Mouse (Mus musculus) gastrocnemius, adult 2 months (tissue): ENCODE data around the gene Agpat1. TPM values are rescaled to one million over a fixed set of nuclear protein-coding genes. Genes with fewer than 3 reads are reported as not detected.
A peak's percentile ranks its signal among the peaks of the same experiment; 100 is the strongest.

Experiments
- DNase-seq: peaks from one replicate; pipeline ENCODE4 v3.0.0; 2022
- H3K27ac ChIP-seq: fragments of 200-600 bp; 2 replicates; pipeline ENCODE4 v1.8.1; 2022; ENCODE audit warnings: mild to moderate bottlenecking
- H3K4me3 ChIP-seq: fragments of 200-600 bp; 2 replicates; pipeline ENCODE4 v1.8.1; 2022; ENCODE audit warnings: mild to moderate bottlenecking, moderate library complexity
- CTCF ChIP-seq: fragments of 200-600 bp; IDR thresholded peaks from 2 replicates; pipeline ENCODE4 v1.8.1; 2022; ENCODE audit warnings: antibody characterized with exemption, mild to moderate bottlenecking, moderate library complexity
- intact Hi-C: fragments of 180-260 bp; cut with DNase I; formaldehyde crosslinking; loops from one replicate; pipeline ENCODE4 v1.15.1; 2025
- total RNA-seq, 2 experiments: library from RNA; stranded (reverse); gene quantifications; 2 replicates each; pipeline ENCODE4 v1.2.3; 2021

Agpat1 gene
- total RNA-seq, 2 experiments from 2014 or later = 75.6 to 75.7 TPM

DNA sequence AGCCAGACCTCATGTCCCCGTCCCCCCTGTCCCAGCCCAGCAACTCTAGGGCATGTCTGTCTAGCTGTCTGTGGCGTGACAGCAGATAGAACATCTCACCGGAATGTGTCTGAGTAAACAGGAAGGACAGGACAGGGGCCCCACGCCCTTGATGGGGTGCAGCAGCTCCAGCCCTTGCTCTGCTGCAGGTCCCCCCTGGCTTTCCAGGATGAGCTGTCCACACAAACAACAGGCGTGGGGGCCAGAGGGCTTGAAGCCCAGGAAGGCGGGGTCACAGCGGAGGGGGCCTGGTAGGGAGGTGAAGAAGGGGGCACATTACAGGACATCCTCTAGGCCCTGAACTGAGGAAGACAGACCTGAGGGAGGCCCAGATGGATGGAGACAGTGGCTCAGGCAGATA, 51.1 kb downstream of the Agpat1 start:
- no peak for TF ChIP-seq CTCF
- Histone ChIP-seq H3K27ac (peak overlapping the region; percentile 86), H3K4me3 (peak overlapping the region; percentile 26)
- intact Hi-C loops = no loop called here
- DNase-seq = peak; percentile 88

DNA sequence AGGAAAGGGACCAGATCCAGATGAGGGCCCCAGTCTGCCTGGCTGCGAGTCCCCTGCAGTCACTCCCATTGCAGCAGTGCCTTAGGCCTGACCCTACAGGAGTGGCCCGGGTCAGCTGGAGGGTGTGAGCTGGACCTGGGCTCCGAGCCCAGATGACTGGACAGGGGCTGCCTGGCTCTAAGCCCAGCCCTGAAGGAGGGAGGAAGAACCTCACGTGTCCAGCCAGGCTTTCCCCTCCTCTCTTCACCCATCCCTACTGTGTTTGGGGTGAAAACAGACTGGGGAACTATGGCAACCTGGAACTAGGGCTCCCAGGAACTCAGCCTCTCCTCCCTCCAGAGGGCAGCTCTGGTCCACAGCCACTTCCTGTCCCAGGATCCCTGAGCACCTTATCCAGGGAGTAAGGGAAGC, 51.5 kb downstream of the Agpat1 start:
- peak; percentile 94 for DNase-seq
- intact Hi-C loops = no loop called here
- H3K4me3 ChIP-seq = peak overlapping the region; percentile 32
- peak; percentile 26; the same call in 1 of the 2 replicates for TF ChIP-seq CTCF
- H3K27ac ChIP-seq = peak overlapping the region; percentile 86

DNA sequence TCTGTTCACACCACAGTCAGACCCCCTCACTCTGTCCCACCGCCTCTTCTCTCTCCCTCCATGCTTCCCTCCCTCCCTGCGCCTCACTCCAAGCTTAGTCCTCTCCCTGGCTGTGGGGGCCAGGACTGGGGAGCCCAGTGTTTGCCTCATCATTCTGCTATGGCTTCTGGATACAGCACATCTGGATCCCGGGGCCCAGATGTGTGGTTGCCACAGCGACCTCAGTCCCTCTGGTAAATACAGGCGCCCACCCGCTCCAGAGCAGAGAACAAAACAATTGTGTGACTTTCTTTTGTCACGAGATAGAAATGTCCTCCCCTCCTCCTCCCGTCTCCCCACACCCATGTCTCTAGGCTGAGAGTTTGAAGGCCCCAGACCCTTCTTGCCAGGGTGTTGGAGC, 52.6 kb downstream of the Agpat1 start:
- H3K27ac ChIP-seq = peak overlapping the region; percentile 86
- intact Hi-C loops = no loop called here
- no peak for TF ChIP-seq CTCF
- DNase-seq = peak; percentile 63
- H3K4me3 ChIP-seq = no peak overlapping the region; the same call in 1 of the 2 replicates

DNA sequence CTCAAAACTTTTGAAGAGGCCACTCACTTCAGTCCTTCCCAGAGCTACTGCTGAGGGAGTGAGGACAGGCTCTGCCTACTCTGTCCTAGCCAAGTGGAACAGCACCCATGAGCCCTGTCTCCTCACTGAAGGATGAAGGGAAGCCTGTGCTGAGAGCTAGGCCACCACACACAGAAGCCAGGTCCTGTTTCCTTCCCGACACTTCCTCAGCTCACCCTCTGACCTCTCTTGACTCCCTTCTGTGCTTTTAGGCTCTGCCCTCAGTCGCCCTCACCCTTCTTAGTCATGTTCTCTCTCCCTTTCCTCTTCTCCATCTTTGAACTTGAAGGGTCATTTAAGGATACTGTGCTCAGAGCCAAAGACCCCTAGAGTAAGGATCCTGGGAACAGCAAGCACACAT, 53.2 kb downstream of the Agpat1 start:
- Histone ChIP-seq H3K27ac (peak overlapping the region; percentile 86), H3K4me3 (no peak overlapping the region)
- peak; percentile 37 for DNase-seq
- no peak for TF ChIP-seq CTCF
- intact Hi-C loops = no loop called here

DNA sequence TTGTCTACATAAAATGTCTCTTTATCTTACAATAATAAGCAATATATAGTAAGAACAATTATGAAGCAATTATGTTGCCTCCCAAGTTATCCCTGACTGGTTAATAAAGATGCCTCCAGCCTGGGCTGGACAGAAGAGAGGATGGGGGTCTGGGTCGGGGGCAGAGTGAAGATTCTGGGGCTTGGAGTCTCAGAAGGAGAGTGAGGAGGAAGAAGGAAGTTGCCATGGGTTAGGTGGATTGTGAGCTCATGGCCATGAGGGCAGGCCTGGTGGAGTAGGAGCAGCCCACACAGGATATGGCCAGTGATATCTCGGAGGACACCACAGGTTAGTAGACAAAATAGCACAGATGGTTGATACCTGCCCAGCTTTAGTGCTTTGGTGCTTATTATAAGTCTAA, 54.1 kb downstream of the Agpat1 start:
- DNase-seq = no peak
- intact Hi-C loops = no loop called here
- no peak overlapping the region for H3K4me3 ChIP-seq
- H3K27ac ChIP-seq = peak overlapping the region; percentile 90; the same call in 1 of the 2 replicates
- TF ChIP-seq CTCF = no peak

DNA sequence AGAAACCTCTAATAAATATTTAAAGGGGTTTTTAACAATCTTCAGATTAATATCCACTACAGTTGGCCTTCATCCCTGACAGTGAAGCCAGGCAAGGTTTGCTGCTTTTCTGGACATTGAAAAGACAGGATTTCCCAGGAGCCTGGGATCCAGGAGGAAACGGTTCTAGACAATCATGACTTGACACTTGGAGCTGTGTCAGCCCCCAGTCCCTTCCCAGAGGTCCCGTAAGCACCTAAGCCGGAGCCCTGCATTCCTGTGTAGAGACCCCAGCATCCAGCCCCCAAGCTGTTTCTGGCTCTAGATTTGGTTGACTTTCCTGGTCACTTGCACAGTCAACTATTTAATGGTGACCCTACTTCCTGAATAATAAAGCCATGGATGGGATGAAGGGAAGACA, 54.5 kb downstream of the Agpat1 start:
- Histone ChIP-seq H3K27ac (peak overlapping the region; percentile 90; the same call in 1 of the 2 replicates), H3K4me3 (no peak overlapping the region)
- TF ChIP-seq CTCF = no peak
- intact Hi-C loops = no loop called here
- DNase-seq = no peak

DNA sequence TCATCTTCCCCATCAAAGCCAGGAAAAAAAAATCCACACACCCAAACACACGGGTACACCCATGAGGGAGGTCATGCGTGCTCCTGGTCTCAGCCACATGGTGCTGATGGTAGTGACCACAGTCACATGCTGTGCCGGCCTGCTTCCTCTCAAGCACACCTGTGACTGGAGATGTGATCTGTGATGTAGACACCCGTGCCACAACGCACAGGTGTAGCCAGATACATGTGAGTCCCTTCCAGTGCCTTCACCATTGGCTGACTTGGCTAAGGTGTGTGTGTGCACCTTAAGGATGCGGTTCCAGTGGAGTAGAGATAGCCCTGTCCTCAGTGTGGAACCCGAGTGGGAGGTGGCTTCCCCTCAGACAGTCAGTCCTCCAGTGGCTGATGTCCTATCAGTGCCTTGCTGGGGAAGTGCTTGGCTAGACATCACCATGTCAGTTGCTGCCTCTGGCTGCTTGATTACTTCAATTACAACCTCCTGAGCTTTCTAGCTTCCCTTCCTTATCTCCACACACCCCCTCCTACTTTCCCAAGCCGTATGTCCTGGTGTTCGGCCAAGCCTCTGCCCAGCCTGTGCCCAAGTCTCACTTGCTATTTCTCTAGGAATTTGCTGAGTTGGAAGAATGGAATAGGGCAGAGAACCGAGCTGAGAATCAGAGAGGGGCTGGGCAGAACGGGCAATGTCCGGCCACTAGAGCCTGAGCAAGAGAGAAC, 55.3 kb downstream of the Agpat1 start:
- peak overlapping the region; percentile 69 for H3K4me3 ChIP-seq
- intact Hi-C loops = no loop called here
- DNase-seq = peak; percentile 29
- H3K27ac ChIP-seq = peak overlapping the region; percentile 90
- TF ChIP-seq CTCF = no peak

DNA sequence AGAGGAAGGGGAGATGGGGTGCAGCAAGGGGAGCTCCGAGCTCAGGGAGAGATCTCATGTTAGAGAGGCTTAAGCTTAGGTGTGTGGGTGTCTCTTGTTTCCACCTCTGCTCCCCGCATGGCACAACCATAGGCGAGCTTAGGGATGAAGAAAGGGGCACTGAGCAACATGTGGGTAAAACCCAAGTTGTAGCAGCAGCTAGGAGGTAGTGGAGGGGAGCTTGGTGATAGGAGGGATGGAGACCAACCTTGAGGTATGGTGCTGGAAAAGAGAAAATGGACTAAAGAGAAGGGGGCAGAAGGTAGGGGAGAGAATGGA, 55.8 kb downstream of the Agpat1 start:
- H3K27ac ChIP-seq = peak overlapping the region; percentile 90
- intact Hi-C loops = no loop called here

DNA sequence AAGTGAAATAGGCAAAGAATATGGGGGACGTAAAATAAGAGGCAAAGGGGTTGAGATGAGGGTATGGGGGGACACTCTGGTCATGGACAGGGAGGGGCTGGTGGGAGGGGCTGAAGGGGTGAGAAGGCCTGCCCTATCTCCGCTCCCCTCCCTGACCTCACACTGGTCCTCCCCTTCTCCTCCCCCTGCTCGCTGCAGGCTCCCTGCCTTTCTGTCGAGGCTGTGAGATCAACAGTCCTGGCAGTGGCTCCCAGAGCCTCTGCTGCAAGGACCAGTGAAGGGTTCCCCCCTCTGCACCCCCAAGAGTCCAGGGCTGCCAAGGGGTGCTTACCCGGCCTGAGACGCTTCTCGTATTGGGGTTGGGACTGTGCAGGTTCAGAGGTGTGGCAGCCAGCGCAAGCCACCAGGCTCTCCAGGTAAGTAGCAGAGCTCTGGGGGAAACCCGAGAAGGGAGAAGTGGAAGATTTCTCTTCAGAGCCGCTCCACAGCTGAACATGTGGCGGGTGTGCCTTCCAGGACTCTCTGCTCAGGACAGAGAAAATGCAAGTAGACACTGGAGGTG, 56.3 kb downstream of the Agpat1 start:
- peak overlapping the region; percentile 90 for H3K27ac ChIP-seq
- H3K4me3 ChIP-seq = peak overlapping the region; percentile 69
- DNase-seq = peak; percentile 79
- no peak for TF ChIP-seq CTCF
- intact Hi-C loops = no loop called here

More for the DNA sequence above, 55.8 kb downstream of the Agpat1 start:
- no peak for TF ChIP-seq CTCF
- DNase-seq = no peak
- peak overlapping the region; percentile 69 for H3K4me3 ChIP-seq

DNA sequence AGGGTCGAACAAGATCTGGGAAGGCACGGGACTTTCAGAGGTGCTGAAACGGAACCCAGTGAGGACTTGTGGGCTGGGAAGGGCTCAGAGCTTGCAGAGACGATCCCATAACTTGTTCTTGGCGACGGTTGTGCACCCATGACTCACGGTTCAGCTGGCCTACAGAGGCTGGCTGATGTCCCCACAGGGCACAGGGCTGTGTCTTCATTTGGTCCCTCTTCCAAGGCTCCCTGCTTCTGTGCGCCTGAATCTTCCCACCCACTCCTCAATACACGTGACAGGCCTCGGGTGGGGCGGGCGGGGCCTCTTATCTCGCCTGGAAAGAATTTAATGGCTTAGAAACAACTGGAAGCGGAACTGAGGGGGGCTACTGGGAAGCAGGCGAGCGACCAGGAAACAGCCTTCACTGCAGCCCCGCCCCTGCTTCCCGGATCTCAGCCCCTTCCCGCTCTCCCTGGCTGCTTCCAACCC, 57.1 kb downstream of the Agpat1 start:
- intact Hi-C loops = no loop called here
- no peak for TF ChIP-seq CTCF
- H3K27ac ChIP-seq = peak overlapping the region; percentile 90
- peak; percentile 82 for DNase-seq
- H3K4me3 ChIP-seq = peak overlapping the region; percentile 69

DNA sequence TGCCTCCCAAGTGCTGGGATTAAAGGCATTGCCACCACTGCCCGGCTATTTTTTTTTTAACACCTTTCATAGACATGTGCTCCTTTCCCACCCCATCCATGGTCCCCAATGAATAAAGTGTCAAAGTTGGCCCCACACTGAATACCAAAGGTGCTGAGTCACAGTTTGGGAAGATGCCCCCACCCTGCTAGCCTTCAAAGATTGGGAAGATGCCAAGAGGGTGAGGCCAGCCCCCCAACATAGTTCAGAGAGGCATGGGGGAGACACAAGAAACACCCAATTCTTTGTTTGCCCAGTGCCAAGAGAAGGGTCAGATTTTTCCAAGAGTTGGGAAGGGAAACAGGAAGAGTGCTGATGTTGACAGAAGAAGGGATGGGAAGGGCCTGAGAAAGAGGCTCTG, 58.4 kb downstream of the Agpat1 start:
- H3K27ac ChIP-seq = peak overlapping the region; percentile 90
- intact Hi-C loops = no loop called here

DNA sequence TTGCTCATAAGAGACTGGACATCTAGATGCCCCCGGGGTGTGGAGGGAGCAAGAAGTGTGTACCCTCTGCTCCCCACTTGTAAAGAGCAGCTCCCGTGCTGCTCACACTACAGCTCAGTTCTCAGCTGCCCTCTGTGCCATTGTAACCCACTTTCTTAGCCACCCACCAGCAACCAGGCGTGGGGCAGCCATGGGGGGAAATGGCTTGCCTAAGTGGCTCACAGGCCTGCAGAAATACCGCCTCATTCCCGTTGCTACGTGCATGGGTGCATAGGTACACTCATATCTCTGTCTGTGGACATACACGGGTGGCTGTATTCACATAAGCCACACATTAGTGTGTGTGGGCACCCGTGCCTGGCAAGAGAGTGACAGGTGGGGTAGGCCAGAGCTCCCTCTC, 58.9 kb downstream of the Agpat1 start:
- intact Hi-C loops = no loop called here
- Histone ChIP-seq H3K27ac (peak overlapping the region; percentile 90), H3K4me3 (peak overlapping the region; percentile 69)
- no peak for TF ChIP-seq CTCF
- no peak for DNase-seq

More for the DNA sequence above, 58.4 kb downstream of the Agpat1 start:
- peak overlapping the region; percentile 69 for H3K4me3 ChIP-seq
- peak; percentile 26 for DNase-seq
- TF ChIP-seq CTCF = no peak

Other genes starting within 250 kb of the Agpat1 start
- gene Btnl2, start 249.4 kb upstream of the Agpat1 start, total RNA-seq = under 1 TPM; 0.18 to 0.20 TPM
- not detected for gene Btnl1, start 227.1 kb upstream of the Agpat1 start, total RNA-seq
- under 1 TPM in 1 of 2 experiments, not detected in 1; 0.43 TPM for gene BC051142, start 205.4 kb upstream of the Agpat1 start, total RNA-seq
- not detected for gene Btnl4, start 126.9 kb upstream of the Agpat1 start, total RNA-seq
- not detected for gene Btnl6, start 86.9 kb upstream of the Agpat1 start, total RNA-seq
- gene Notch4, start 40.0 kb upstream of the Agpat1 start, total RNA-seq = 10 to 100 TPM; 10.5 to 11.4 TPM
- gene Gpsm3, start 14.5 kb upstream of the Agpat1 start, total RNA-seq = 1 to 10 TPM; 1.8 to 2.4 TPM
- 10 to 100 TPM; 14.0 to 14.6 TPM for gene Pbx2, start 13.0 kb upstream of the Agpat1 start, total RNA-seq
- under 1 TPM in 1 of 2 experiments, not detected in 1; 0.31 TPM for gene Ager, start 6.4 kb upstream of the Agpat1 start, total RNA-seq
- gene Rnf5, start 572 bp upstream of the Agpat1 start, total RNA-seq = 10 to 100 TPM; 16.8 to 24.0 TPM
- gene Egfl8, start 11.7 kb downstream of the Agpat1 start, total RNA-seq = 1 to 10 TPM; 1.5 to 1.9 TPM
- gene Ppt2, start 24.2 kb downstream of the Agpat1 start, total RNA-seq = 10 to 100 TPM; 40.5 to 42.2 TPM
- gene Prrt1, start 25.3 kb downstream of the Agpat1 start, total RNA-seq = under 1 TPM; 0.28 to 0.36 TPM
- gene Fkbpl, start 40.5 kb downstream of the Agpat1 start, total RNA-seq = 1 to 10 TPM; 4.5 to 9.3 TPM
- 1 to 10 TPM; 7.1 to 9.1 TPM for gene Atf6b, start 42.9 kb downstream of the Agpat1 start, total RNA-seq
- gene Tnxb, start 66.3 kb downstream of the Agpat1 start, total RNA-seq = 10 to 100 TPM; 30.7 to 41.6 TPM
- gene C4b, start 139.6 kb downstream of the Agpat1 start, total RNA-seq = 1 to 10 TPM; 2.4 to 3.4 TPM
- not detected for gene Cyp21a1, start 200.3 kb downstream of the Agpat1 start, total RNA-seq
- gene Stk19, start 232.7 kb downstream of the Agpat1 start, total RNA-seq = 1 to 10 TPM; 7.3 to 7.7 TPM
- 10 to 100 TPM in 1 of 2 experiments, 1 to 10 TPM in 1; 10.0 to 11.4 TPM for gene Dxo, start 232.8 kb downstream of the Agpat1 start, total RNA-seq
- 10 to 100 TPM; 19.0 to 24.6 TPM for gene Skiv2l, start 245.9 kb downstream of the Agpat1 start, total RNA-seq
- gene Nelfe, start 246.1 kb downstream of the Agpat1 start, total RNA-seq = 10 to 100 TPM in 1 of 2 experiments, 1 to 10 TPM in 1; 9.4 to 10.8 TPM